Mouse (Mus musculus) CD4-positive helper T cell, adult 2 months (primary cell): ENCODE measurements around the gene AC140267.1.

ENCODE experiments used
- DNase-seq: peaks from one replicate; pipeline ENCODE4 v3.0.0-alpha.2; 2012; ENCODE audit warnings: low read depth, missing footprints, low spot score

The AC140267.1 gene

DNA sequence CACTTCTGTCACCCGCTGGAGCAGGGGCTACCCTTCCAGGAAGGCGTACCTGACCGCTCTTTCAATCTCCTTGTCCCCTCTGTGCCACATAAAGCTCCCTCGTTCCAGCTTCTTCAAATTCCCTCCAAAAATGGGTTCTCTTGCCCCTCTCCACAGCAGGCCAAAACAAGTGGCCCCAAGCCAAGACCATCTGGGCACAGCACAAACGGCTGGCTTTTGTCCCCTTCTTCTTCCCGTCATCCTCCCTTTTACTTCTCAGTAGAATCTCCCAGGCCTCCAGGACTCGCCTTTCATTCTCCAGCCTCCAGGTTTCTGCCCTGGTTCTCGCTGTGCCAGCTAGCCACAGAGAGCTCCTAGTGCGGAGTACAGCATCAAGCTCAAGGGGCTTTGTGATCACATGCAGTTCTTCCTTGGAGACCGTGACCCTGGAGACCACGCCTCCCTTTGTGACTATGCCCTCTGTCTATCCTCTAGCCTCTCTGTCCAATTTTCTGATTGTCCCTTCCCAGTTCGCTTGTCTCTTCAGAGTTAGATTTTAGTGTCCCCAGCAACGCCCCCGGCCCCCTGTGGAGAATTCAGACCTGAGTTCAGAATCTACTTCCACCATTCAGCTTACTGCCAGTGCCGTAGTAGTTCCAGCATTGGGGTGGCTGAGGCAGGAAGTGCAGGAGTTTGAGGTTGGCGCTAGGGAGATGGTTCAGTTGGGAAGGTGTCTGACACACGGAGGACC lies 7.4 kb upstream of the AC140267.1 start:
- no peak for DNase-seq

DNA sequence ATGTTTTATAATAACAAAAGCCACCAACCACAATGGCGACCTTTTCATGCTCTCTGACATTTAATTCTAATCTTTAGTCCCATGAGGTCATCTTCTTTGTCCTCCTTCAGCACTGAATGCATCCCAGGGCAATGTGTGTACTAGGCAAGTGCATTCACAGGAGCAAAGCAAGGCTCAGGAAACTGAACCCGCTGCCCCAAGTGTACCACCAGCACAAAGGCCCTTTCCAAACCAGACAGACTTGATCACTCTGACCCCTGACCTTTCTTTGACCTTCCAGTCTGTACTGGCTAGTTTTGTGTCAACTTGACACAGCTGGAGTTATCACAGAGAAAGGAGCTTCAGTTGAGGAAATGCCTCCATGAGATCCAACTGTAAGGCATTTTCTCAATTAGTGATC lies 3.3 kb upstream of the AC140267.1 start:
- DNase-seq: no peak

DNA sequence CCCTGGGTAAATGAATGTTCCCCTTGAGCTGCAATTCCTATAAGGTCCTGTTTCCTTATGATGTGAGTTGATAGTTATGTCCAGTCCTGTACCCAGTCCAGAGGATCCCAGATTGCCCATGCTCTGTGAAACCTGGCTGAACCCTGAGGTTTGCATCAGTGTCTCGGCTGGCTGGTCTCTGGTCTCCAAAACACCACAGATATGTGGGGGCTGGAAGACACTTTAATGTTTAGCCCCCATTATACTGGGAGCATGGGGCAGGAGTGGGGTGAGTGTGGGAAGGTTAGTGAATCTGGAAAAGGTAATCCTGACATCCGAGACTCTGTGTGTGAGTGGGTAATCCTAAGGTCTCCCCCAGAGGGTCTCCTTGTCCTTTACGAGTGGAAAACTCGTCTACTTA lies 2.6 kb upstream of the AC140267.1 start:
- DNase-seq: no peak

DNA sequence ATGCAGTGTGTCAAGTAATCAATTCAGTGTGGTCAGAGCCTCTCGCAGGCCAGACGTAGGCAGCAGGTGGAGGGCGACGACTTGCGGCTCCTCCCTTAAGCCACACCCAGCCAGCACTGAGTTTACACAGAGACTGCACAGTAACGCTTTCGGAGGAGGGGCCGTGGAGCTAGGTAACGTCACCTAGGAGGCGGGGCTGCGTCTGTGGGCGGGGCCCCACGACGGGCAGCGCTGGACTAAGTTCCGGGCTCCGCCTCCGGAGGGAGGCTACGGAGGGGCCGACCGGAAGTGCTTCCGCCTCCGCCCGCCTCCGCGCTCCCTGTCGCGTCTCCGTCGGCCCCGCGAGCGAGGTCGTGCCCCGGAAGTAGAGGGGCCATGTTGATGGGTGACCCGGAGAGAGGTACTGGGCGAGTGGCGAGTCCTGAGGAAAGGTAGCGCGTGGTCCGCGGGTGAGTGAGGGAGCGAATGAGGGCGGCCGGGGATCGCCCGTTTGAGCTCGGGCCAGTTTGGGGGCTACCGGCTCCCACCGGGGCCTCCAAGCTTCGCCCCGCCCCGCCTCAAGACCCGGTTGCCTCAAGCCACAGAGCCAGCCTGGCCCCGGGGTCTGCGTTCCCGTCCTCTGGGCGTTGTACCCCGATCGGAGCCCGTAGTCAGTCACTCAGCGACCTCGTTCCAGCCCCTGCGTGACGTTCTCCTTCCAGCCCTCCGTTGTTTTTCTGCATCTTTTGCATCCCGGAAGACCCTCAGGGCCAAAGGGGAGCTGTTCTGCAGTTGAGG lies 1.7 kb upstream of the AC140267.1 start, which contains the start of gene Mief1:
Mief1 (plus strand) TSS at position 286 of the 777 bp plus-strand sequence.
- DNase-seq: peak; percentile 100

DNA sequence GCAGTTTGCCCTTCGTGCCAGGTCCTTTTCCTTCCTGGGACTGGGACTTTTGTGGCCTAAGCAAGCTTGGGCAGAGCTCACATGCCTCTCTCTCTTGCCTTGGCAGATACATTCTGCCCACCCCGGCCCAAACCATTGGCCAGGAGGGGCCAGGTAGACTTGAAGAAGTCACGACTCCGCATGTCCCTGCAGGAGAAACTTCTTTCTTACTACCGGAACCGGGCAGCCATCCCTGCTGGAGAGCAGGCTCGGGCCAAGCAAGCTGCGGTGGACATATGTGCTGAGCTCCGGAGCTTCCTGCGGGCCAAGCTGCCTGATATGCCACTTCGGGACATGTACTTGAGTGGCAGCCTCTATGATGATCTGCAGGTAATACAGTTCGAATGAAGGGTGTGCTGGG lies 12.5 kb downstream of the AC140267.1 start:
- DNase-seq: no peak

DNA sequence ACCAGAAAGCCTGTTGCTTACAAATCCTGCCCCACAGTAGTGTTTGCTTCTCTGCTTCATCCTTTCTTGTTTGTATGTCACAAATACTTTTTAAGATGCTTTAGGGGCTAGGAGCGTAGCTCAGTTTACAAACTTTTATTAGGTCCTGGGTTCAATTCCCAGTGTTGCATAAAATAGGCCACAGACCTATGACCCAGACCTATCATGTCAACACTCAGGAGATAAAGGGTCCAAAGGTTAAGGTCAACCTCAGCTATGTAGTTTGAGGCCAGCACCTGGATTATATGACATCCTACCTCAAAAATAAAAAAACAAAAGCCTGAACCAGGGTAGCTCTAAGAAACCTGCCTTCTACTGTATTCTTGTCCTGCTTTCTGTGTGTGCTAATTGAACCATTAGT lies 13.0 kb downstream of the AC140267.1 start:
- no peak for DNase-seq

DNA sequence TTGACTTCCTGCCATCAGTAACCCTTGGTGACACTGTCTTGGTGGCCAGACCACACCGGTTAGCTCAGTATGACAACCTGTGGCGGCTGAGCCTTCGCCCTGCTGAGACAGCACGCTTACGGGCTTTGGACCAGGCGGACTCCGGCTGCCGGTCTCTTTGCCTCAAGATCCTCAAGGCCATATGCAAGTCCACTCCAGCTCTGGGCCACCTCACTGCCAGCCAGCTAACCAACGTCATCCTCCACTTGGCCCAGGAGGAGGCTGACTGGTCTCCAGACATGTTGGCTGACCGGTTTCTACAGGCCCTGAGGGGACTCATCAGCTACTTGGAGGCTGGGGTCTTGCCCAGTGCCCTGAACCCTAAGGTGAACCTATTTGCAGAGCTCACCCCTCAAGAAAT lies 14.0 kb downstream of the AC140267.1 start:
- DNase-seq: no peak

DNA sequence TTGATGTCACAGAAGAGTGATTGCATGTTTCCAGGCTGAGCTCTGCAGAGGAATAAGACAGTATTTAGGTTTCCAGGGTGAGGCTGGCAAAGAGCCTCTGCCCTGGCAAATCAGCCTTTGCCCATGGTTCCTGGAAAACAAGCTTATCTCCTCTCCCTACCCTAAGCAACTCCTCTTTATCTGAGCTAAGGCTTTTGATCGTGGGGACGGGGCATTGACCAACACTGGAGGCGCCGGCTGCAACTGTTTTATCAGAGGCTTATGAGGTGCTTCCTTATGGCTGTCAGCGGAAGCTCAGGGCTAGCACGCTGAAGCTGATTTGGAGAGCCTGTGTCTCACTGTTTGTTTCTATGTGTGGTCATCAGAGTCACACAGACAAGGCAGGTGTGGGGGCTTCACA lies 15.0 kb downstream of the AC140267.1 start:
- DNase-seq: no peak

DNA sequence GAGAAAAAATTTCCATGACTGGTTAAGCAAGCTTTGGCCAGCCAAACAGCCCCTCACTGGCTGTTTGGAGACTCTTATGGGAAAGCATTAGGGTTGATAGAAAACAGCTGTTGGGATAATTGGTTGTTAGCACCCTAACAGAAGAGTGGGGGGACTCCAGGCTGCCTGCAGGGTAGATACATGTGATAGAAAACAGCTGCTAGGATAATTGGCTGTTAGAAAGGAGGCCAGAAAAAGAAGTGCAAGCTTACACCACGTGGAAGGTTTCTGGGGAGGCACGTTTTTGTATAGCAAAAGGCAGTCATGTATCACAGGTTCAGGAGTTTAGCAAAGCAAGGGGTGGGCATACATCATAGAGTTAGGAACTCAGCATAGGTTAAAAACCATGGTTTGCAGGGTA lies 17.9 kb downstream of the AC140267.1 start:
- no peak for DNase-seq

DNA sequence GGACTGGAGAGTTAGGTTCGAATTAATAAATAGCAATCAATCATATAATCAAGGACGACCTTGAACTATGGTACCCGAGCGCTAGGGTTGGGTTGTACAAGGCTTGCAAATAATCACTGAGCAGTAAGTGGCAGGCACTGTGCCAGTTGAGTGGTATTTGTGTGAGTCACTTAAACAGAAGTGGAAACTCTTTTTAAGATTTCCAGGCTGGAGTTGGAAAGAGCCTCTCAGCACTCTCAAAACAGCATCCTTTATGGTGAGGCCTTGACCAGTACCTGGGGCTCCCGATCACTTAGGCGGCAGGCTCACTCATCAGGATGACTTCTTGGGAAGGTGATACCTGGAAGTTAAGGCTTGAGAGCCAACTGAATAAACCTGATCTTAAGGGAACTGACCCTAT lies 18.6 kb downstream of the AC140267.1 start:
- peak; percentile 31 for DNase-seq

DNA sequence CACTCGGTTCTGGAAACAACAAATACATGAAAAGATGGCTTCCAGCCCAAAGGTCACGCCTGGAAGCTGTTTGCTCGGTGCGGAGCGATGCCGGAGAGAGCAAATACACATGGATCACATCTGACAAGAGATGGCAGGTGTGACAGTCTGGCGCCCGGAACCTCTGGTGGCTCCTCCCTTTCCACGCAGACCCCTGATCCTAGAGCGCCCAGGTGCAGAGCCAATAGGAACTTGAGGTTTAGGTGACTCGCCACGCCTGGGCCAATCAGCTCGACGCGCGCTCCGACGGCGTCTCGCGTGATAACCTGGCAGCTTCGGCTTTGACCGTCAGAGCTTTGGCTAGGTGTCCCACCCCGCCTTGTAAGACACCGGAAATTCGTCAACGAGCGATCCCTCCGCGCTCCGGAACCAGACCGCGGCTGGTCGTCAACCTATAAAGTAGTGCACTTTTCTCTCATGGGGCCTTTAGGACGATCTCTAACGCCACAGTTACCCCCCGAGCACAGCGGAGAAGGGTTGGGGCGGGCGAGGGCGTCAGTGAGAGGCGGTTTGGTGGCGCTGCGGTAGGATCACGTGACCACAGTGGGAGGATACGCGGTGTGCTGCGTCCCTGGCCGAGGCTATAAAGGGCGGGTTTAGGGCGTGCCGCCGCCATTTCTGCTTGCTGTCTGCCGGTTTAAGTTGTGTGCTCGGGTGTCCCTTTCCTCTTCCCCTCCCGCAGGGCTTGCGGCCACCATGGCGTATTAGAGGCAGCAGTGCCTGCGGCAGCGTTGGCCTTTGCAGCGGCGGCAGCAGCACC lies 19.4 kb downstream of the AC140267.1 start, which contains the start of gene Atf4:
Atf4 (plus strand) TSS at position 338 of the 799 bp plus-strand sequence.
- DNase-seq: peak; percentile 100

DNA sequence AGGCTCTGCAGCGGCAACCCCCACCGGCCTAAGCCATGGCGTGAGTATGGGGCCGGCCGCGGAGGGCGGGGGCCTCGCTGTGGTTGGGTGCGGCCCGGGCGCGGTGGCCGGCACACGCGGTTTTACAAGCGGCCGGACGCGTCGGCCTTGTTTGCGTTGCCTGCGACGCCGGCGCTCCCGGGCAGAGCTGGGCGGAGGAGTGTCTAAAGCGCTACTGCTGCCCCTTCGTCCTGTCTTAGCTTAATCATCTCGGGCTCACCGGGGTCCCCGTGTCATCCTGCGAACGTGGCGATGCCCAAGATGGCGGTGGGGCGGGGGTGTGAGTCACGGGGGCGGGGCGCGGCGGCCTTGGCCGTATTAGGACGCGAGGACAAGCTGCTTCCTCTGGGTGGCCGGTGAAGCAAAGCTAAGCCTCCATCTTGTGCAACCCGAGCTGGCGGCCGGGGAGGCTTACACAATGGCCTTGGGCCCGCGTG lies 20.0 kb downstream of the AC140267.1 start:
- peak; percentile 80 for DNase-seq

DNA sequence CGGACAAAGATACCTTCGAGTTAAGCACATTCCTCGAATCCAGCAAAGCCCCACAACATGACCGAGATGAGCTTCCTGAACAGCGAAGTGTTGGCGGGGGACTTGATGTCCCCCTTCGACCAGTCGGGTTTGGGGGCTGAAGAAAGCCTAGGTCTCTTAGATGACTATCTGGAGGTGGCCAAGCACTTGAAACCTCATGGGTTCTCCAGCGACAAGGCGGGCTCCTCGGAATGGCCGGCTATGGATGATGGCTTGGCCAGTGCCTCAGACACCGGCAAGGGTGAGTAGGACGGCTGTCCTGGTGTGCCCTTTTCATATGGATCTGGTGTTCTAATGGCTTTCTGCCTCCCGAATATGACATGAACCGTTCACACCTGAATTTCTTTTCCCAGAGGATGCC lies 20.6 kb downstream of the AC140267.1 start:
- DNase-seq: no peak

DNA sequence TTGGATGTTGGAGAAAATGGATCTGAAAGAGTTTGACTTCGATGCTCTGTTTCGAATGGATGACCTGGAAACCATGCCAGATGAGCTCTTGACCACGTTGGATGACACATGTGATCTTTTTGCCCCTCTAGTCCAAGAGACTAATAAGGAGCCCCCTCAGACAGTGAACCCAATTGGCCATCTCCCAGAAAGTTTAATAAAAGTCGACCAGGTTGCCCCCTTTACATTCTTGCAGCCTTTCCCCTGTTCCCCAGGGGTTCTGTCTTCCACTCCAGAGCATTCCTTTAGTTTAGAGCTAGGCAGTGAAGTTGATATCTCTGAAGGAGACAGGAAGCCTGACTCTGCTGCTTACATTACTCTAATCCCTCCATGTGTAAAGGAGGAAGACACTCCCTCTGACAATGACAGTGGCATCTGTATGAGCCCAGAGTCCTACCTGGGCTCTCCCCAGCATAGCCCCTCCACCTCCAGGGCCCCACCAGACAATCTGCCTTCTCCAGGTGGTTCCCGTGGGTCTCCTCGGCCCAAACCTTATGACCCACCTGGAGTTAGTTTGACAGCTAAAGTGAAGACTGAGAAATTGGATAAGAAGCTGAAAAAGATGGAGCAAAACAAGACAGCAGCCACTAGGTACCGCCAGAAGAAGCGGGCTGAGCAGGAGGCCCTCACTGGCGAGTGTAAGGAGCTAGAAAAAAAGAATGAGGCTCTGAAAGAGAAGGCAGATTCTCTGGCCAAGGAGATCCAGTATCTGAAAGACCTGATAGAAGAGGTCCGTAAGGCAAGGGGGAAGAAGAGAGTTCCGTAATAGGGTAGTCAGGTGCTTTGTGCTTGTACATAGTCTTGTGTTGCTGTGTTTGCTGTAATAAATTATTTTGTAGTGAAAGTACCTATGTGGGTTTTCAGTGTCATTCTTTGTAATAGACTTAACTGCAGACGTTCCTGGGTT lies 21.3 kb downstream of the AC140267.1 start:
- peak; percentile 27 for DNase-seq

DNA sequence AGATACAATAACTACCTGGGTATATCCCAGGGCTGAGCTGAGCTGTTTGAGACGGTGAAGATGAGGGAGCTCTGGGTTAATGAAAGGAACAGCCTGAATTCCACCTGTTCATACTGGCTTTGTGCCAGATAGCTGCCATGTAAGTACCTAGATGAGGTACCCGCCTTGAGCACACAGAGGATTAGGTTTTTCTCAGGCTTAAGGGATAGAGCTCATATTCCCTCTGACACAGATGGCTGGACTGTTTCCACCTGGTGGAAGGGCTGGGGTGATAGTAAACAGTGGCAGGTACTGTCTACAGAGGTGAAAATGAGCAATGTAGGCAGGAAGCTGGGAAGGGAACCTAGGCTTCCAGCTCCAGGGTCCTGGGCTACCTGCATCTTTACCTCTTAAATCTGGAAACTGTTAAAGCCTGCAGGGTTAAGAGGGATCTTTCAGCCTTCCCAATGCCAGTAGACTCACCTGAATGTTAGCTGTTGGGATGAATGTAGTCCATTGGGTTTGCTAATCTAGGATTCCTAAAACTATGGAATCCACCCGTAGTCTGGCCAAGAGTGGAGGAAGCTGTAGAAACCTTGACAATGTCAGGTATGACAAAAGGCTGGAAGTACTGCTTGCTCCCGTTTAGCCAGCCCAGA lies 22.1 kb downstream of the AC140267.1 start:
- peak; percentile 49 for DNase-seq

DNA sequence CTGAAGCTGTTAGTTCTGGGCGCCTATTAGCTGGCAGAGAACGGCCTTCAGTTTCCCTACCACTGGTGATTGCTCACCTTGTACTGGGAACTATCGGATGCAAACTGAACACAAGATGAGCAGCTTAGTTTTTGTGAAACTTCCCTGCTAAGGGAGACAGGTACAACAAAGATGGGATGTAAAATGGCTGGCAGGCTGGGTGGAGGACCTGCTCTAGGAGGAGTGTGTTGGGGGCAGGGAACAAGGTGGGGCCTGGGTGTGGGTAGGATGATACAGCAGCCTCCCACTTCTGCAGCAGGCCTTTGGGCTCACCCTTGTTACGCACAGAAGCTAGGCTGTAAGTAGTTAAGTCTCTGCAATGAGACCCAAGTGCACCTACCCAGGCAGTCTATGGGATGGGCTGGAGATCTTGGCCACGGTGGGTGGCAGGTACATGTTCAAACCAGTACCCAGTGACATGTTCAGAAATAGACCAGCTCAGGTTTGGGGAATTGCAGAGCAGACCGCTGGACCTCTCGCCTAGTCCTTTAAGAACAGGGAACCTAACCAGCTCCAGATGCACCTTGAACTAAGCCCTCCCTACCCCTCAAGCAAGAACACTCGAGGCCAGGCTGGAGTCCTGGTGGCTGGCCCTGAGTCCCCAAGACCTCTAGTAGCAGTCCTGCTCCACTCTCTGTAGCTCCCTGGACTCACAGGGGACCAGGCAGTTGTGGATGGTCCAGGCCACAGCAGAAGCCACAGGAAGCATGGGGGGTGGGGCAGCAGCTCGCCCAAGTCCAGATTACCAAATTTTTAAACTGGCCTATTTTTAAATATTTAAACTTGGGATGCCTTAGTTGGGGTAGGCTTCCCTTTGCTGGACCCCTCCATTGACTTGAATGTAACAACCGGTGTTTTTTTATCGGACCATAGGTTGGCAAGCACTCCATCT lies 22.9 kb downstream of the AC140267.1 start:
- peak; percentile 46 for DNase-seq

DNA sequence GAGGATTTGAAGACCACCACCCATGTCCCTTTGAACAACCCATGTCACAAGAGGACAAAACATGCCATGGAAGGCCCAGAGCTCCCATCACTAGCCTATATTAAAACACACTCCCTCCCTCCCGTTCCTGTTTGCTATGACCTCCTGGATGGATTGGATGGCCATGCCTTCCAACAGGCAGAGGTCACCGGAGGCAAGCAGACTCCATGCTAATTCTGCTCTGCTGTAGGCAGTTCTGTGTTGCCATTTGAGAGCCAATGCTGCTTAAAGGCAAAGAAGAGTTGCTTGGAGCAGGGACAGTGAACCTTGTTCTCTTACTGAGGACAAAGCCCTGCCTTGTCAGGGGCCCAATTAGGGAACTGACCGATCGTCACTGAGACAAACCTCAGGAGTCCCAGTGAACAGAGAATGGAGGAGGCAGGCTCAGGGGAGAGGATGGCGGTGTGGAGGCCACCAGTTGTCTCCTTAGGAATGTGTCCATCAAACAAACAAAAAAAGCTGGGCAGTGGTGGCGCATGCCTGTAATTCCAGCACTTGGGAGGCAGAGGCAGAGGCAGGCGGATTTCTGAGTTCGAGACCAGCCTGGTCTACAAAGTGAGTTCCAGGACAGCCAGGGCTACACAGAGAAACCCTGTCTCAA lies 23.9 kb downstream of the AC140267.1 start:
- no peak for DNase-seq

DNA sequence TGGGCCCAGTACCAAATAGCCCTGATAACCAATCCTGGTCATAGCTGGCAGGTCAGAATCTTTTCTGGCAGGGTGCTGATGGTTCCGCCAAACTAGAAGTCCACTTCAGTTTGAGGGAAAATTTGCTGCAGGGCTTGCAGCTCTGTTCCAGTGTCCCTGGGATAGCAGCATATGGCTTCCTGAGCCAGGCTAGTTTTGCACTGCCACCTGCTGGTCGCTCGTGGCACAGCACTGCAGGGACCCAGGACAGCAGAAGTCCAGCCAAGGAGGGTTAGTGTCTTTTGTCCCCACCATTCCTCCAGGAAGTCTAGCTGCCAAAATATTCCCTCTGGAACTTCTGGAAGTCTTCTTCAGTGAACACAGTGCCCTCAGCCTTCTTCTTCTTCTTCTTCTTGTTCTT lies 25.0 kb downstream of the AC140267.1 start:
- peak; percentile 76 for DNase-seq

DNA sequence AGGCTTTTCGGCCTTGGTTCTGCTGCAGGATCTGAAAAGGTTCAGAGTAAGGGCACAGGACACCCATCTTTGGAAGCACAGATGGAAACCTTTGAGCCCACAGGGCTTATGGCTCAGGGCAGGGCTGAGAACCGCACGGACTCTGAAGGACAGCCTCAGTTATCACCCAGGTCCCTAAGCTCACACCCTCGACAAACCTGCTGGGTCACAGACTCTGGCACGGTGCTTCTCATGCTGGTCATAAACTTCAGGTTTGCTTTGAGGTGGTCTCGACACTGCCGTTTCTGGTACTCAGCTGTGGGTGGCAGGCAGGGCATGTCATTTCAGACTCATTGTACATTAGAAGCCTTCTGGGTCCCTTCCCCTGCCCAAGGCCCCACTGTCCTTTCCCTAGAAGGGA lies 25.5 kb downstream of the AC140267.1 start:
- no peak for DNase-seq
